Mouse (Mus musculus) embryonic stem cell, embryonic (primary cell): ENCODE results near the gene 6030468B19Rik.

ENCODE experiments used
- CTCF ChIA-PET, 4 experiments: fragments of 300-600 bp in 2 of 4; fragments of 350-600 bp in 2 of 4; sonication (Branson Sonifier 250); formaldehyde crosslinking; loops; one replicate each; lab custom pipeline; 2022; ENCODE audit warnings: inconsistent platforms in 2 of 4; lab: Charles Lee
- POLR2A ChIA-PET, 4 experiments: fragments of 300-600 bp in 2 of 4; fragments of 350-600 bp in 2 of 4; sonication (Branson Sonifier 250); formaldehyde crosslinking; loops; one replicate each; lab custom pipeline; 2022; ENCODE audit warnings: antibody characterized with exemption in 4 of 4, inconsistent platforms in 1 of 4; lab: Charles Lee

The 6030468B19Rik gene

GRCm38 (mm10) chr11:117783683-117784309 lies 13.7 kb upstream of the 6030468B19Rik start:
- CTCF ChIA-PET = interaction anchor here in 3 of 4 experiments (0.5 to 6.7 kb wide), 12 partner anchors 8 to 394 kb away, joined by 3 to 56 read pairs (median 4); no protein-coding TSS in a partner anchor
- POLR2A ChIA-PET = interaction anchor here in 3 of 4 experiments (0.6 to 4.3 kb wide), 20 partner anchors 8 to 440 kb away, joined by 3 to 26 read pairs (median 3); partner anchors contain the start of genes Afmid (in 2 of the 3), Tk1 (in 2 of the 3) and Birc5 (in 1 of the 3)

- ChIA-PET CTCF (interaction anchor here in 3 of 4 experiments (0.6 to 1.4 kb wide), 7 partner anchors 20 to 401 kb away, joined by 3 to 5 read pairs (median 3); no protein-coding TSS in a partner anchor), POLR2A (interaction anchor here in 3 of 4 experiments (0.6 to 1.5 kb wide), 4 partner anchors 16 to 46 kb away, joined by 3 to 4 read pairs (median 4); no protein-coding TSS in a partner anchor)
Measured at GRCm38 (mm10) chr11:117786294-117786693, 11.2 kb upstream of the 6030468B19Rik start.

- POLR2A ChIA-PET = interaction anchor here in 2 of 4 experiments (0.7 to 2.8 kb wide), 3 partner anchors 8 to 40 kb away, joined by 8 to 20 read pairs (median 8); partner anchors contain the start of gene Tmc8 (in 1 of the 2)
- CTCF ChIA-PET = interaction anchor here in 2 of 4 experiments (0.6 to 1.0 kb wide), 4 partner anchors 45 to 453 kb away, joined by 3 to 9 read pairs (median 7); no protein-coding TSS in a partner anchor
Measured at GRCm38 (mm10) chr11:117788481-117788880, 9.0 kb upstream of the 6030468B19Rik start.

DNA sequence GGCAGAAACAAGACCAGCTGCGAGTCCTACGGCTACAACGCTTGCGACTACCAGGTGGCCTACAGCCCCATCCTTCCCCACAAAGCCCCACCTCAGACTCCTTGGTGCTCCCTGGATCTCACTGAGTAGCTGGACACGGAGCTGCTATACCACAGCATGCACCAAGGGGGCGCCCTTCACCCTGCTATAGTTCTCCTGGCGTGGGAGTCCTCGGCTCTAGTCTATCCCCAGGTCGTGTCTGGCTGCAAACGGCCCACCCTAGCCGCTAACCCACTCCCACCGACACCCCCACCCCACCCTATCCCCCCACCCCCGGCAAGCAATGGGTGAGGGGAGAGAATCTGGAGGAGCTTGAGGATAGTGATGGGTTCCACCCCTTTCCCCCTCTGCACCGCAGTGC lies 7.2 kb upstream of the 6030468B19Rik start:
- ChIA-PET CTCF (interaction anchor here (0.5 to 4.6 kb wide), 120 partner anchors 8 to 1584 kb away, joined by 3 to 56 read pairs (median 4); partner anchors contain the start of genes Gm20708 (in 3 of the 4), Syngr2 (in 3 of the 4), Tmc6 (in 3 of the 4) and Tmc8 (in 3 of the 4)), POLR2A (interaction anchor here (0.6 to 3.3 kb wide), 43 partner anchors 8 to 1513 kb away, joined by 3 to 26 read pairs (median 4); partner anchors contain the start of genes Tmc8 (in 2 of the 4), Tmc6 (in 1 of the 4) and Tnrc6c (in 1 of the 4))

DNA sequence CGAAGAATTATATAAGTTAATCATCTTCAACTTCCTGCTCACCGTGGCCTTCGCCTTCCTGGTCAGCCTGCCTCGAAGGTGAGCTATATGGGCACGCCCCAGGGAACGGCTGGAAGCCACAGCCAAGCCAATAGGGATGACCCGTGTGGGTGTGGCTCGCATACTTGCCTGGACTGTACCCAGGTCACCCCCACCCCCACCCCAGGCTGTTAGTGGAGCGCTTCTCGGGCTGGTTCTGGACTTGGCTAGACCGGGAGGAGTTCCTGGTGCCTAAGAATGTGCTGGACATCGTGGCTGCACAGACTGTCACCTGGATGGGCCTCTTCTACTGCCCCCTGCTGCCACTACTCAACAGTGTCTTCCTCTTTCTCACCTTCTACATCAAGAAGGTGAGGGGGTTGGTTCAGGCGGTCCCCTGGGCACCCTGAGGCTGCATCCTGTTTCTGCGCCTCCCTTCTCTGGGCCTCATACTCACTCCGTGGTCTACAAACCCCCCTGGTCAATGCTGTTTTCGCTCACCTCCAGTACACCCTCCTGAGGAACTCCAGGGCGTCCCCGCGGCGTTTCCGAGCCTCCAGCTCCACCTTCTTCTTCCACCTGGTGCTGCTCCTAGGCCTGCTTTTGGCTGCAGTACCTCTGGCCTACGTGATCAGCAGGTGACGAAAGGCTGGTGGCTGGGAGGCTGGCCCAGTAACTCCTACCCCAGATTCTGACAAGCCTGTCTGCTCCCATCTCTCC lies 6.6 kb upstream of the 6030468B19Rik start:
- POLR2A ChIA-PET = interaction anchor here (0.5 to 3.3 kb wide), 41 partner anchors 9 to 1512 kb away, joined by 3 to 26 read pairs (median 4); partner anchors contain the start of genes Tmc8 (in 2 of the 4), Tmc6 (in 1 of the 4) and Tnrc6c (in 1 of the 4)
- CTCF ChIA-PET = interaction anchor here (0.5 to 4.6 kb wide), 108 partner anchors 10 to 1583 kb away, joined by 3 to 56 read pairs (median 4); partner anchors contain the start of genes Gm20708 (in 3 of the 4), Syngr2 (in 3 of the 4), Afmid (in 2 of the 4) and Tk1 (in 2 of the 4)

DNA sequence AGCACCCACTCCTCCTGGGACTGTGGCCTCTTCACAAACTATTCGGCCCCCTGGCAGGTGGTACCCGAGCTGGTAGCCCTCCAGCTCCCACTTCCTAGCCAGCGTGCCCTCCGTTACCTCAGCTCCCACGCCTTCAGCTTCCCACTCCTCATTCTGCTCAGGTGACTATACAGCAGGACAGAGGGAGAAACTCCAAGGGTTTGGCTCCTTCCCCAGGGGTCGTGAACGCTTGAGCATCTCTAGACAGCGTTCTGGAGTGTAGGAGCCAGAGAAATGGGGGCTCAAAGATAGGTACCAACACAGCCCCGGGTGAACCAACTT lies 6.1 kb upstream of the 6030468B19Rik start:
- CTCF ChIA-PET = interaction anchor here (0.5 to 4.6 kb wide), 27 partner anchors 10 to 422 kb away, joined by 3 to 56 read pairs (median 7); partner anchors contain the start of genes Afmid (in 2 of the 4), Tk1 (in 2 of the 4), Tmc6 (in 1 of the 4) and Tmc8 (in 1 of the 4)

GRCm38 (mm10) chr11:117792281-117792888 lies 5.1 kb upstream of the 6030468B19Rik start:
- ChIA-PET CTCF (interaction anchor here in 3 of 4 experiments (0.6 to 4.6 kb wide), 10 partner anchors 12 to 1262 kb away, joined by 3 to 56 read pairs (median 4); partner anchors contain the start of genes Afmid (in 1 of the 3), Sphk1 (in 1 of the 3), Tk1 (in 1 of the 3) and Tmc6 (in 1 of the 3)), POLR2A (interaction anchor here (0.6 to 3.3 kb wide), 15 partner anchors 9 to 489 kb away, joined by 3 to 26 read pairs (median 3); partner anchors contain the start of genes Tmc6 (in 2 of the 4), Tmc8 (in 2 of the 4), Gm20708 (in 1 of the 4) and Syngr2 (in 1 of the 4))

More for the DNA sequence above, 6.1 kb upstream of the 6030468B19Rik start:
- POLR2A ChIA-PET = interaction anchor here in 3 of 4 experiments (0.5 to 3.3 kb wide), 14 partner anchors 8 to 406 kb away, joined by 3 to 26 read pairs (median 5); partner anchors contain the start of genes Tmc6 (in 2 of the 3), Tmc8 (in 2 of the 3) and Tnrc6c (in 1 of the 3)

GRCm38 (mm10) chr11:117794035-117794551 lies 3.4 kb upstream of the 6030468B19Rik start:
- CTCF ChIA-PET = interaction anchor here in 2 of 4 experiments (0.6 to 4.6 kb wide), 5 partner anchors 13 to 585 kb away, joined by 3 to 56 read pairs (median 4); partner anchors contain the start of genes Tmc6 (in 1 of the 2) and Tmc8 (in 1 of the 2)
- POLR2A ChIA-PET = interaction anchor here in 3 of 4 experiments (0.6 to 1.2 kb wide), 6 partner anchors 23 to 70 kb away, joined by 3 to 6 read pairs (median 4); no protein-coding TSS in a partner anchor

DNA sequence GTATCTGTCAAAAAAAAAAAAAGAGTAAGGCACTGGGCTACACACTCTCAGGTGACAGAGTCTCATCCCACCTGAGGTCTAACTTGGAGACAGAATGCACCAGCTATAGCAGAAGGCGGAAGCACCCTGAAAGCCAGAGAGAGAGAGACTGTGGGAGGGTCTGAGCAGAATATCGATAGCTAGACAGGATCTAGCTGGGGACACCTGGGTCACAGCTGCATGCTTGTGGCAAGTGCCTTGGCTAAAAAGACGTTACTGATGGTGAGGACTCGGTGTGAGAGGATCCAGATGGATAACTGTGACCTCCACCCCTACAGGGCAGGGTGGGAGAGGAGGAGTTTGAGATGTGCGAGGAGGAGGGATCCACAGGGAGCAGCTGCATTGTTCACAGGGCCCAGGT lies 506 bp upstream of the 6030468B19Rik start:
- ChIA-PET POLR2A (interaction anchor here (0.6 to 3.3 kb wide), 8 partner anchors 9 to 52 kb away, joined by 3 to 9 read pairs (median 6); partner anchors contain the start of genes Afmid (in 1 of the 4), Birc5 (in 1 of the 4), Tk1 (in 1 of the 4) and Tmc6 (in 1 of the 4)), CTCF (interaction anchor here in 3 of 4 experiments (0.5 to 1.3 kb wide), 4 partner anchors 31 to 393 kb away, joined by 3 to 6 read pairs (median 4); no protein-coding TSS in a partner anchor)

- CTCF ChIA-PET = interaction anchor here in 1 of 4 experiments (1.3 kb wide), 1 partner anchor 34 kb away, joined by 3 read pairs; no protein-coding TSS in a partner anchor
- POLR2A ChIA-PET = interaction anchor here in 2 of 4 experiments (1.0 to 3.3 kb wide), 5 partner anchors 20 to 143 kb away, joined by 3 to 9 read pairs (median 4); partner anchors contain the start of genes Afmid (in 1 of the 2) and Tk1 (in 1 of the 2)
Measured at GRCm38 (mm10) chr11:117798160-117798541, 691 bp downstream of the 6030468B19Rik start.

- ChIA-PET CTCF (interaction anchor here in 1 of 4 experiments (0.6 kb wide), 1 partner anchor 236 kb away, joined by 5 read pairs; no protein-coding TSS in a partner anchor), POLR2A (interaction anchor here in 2 of 4 experiments (0.5 to 2.0 kb wide), 4 partner anchors 21 to 1311 kb away, joined by 3 to 7 read pairs (median 3); no protein-coding TSS in a partner anchor)
Measured at GRCm38 (mm10) chr11:117799174-117799573, 1.7 kb downstream of the 6030468B19Rik start.

DNA sequence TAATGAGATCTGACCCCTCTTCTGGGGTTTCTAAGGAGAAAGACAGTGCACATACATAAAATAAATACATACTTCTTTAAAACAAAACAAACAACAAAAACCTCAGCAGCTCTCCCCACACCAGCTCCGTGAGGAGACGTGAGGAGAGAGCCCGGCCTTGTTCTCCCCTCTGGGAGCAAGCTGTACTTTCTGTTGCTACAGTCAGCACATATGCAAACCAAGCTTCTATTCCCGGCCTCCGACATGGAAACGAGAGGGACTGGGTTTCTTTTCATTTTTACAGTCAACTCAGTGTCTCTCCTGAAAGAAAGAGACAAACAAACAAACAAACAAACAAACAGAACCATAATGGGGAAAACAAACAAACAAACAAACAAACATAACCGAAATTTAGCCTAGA lies 2.6 kb downstream of the 6030468B19Rik start:
- CTCF ChIA-PET = interaction anchor here in 1 of 4 experiments (0.7 kb wide), 1 partner anchor 622 kb away, joined by 3 read pairs; no protein-coding TSS in a partner anchor
- POLR2A ChIA-PET = interaction anchor here in 1 of 4 experiments (2.0 kb wide), 1 partner anchor 20 kb away, joined by 7 read pairs; no protein-coding TSS in a partner anchor

- ChIA-PET CTCF (interaction anchor here (0.5 to 1.5 kb wide), 6 partner anchors 9 to 433 kb away, joined by 3 to 7 read pairs (median 3); no protein-coding TSS in a partner anchor), POLR2A (interaction anchor here in 1 of 4 experiments (1.1 to 1.6 kb wide), 3 partner anchors 9 to 15 kb away, joined by 4 read pairs; no protein-coding TSS in a partner anchor)
Measured at GRCm38 (mm10) chr11:117801650-117802049, 4.2 kb downstream of the 6030468B19Rik start.

- CTCF ChIA-PET = interaction anchor here in 2 of 4 experiments (0.6 to 1.9 kb wide), 3 partner anchors 13 to 1165 kb away, joined by 3 to 5 read pairs (median 4); no protein-coding TSS in a partner anchor
- POLR2A ChIA-PET = interaction anchor here in 1 of 4 experiments (1.5 to 2.0 kb wide), 2 partner anchors 11 to 15 kb away, joined by 3 to 5 read pairs; no protein-coding TSS in a partner anchor
Measured at GRCm38 (mm10) chr11:117803166-117803688, 5.8 kb downstream of the 6030468B19Rik start.

- POLR2A ChIA-PET = interaction anchor here in 2 of 4 experiments (0.5 to 1.9 kb wide), 5 partner anchors 12 to 152 kb away, joined by 3 to 4 read pairs (median 4); partner anchors contain the start of gene Tnrc6c (in 1 of the 2)
- CTCF ChIA-PET = interaction anchor here in 3 of 4 experiments (0.8 to 2.0 kb wide), 4 partner anchors 10 to 18 kb away, joined by 3 to 8 read pairs (median 4); no protein-coding TSS in a partner anchor
Measured at GRCm38 (mm10) chr11:117806781-117807180, 9.3 kb downstream of the 6030468B19Rik start.
